Mouse (Mus musculus): Measurements from ENCODE around the gene Map2k7. TPM values are rescaled to one million over a fixed set of nuclear protein-coding genes. Genes with fewer than 3 reads are reported as not detected.

The Map2k7 gene
- polyA plus RNA-seq, 1 experiment from 2014 or later = 16.7 TPM

GRCm38 (mm10) chr8:4257350-4257749 lies 18.8 kb downstream of the Map2k7 start:
- Histone ChIP-seq H3K4me1 (ENCODE audit: control insufficient read depth, insufficient read depth, low read length) (no peaks in the 10 kb centered on the region), H3K36me3 (replicated peaks; ENCODE audit: control insufficient read depth, insufficient read depth, low read depth, low read length) (peaks cover 6% of the 10 kb centered on the region), H3K9ac (replicated peaks; ENCODE audit: low read length) (no peak overlapping the region), H3K9me3 (replicated peaks; ENCODE audit: control insufficient read depth, low read length) (no peaks in the 10 kb centered on the region), H3K27ac (replicated peaks; ENCODE audit: low read depth, low read length) (no peak overlapping the region), H3K4me2 (ENCODE audit: low read depth, low read length) (peak overlapping the region; percentile 74), H3K27me3 (ENCODE audit: control insufficient read depth, insufficient read depth, low read length) (no peaks in the 10 kb centered on the region), H3K4me3 (ENCODE audit: low read depth, low read length) (peak overlapping the region; percentile 88; the same call in 1 of the 2 replicates)
- DNase-seq (ENCODE audit: low spot score) = no peak
- 80% methylated on average over 4 of the region's 4 CpGs for WGBS
- no peak for ATAC-seq (replicated peaks; ENCODE audit: insufficient number of reproducible peaks, low FRiP score, low TSS enrichment, low read depth)

- Histone ChIP-seq H3K36me3 (replicated peaks; ENCODE audit: control insufficient read depth, insufficient read depth, low read depth, low read length) (peaks cover 6% of the 10 kb centered on the region), H3K4me2 (ENCODE audit: low read depth, low read length) (peak overlapping the region; percentile 74)
Observed at GRCm38 (mm10) chr8:4258233-4258632, 19.7 kb downstream of the Map2k7 start.

GRCm38 (mm10) chr8:4258678-4259077 lies 20.1 kb downstream of the Map2k7 start:
- peak overlapping the region; percentile 74 for H3K4me2 ChIP-seq (ENCODE audit: low read depth, low read length)
- DNase-seq (ENCODE audit: low spot score) = peak; percentile 78
- peak overlapping the region; percentile 88 for H3K4me3 ChIP-seq (ENCODE audit: low read depth, low read length)
- peak overlapping the region; percentile 94 for H3K9ac ChIP-seq (replicated peaks; ENCODE audit: low read length)
- H3K9me3 ChIP-seq (replicated peaks; ENCODE audit: control insufficient read depth, low read length) = no peaks in the 10 kb centered on the region
- ATAC-seq (replicated peaks; ENCODE audit: insufficient number of reproducible peaks, low FRiP score, low TSS enrichment, low read depth) = peak; percentile 77
- peaks cover 6% of the 10 kb centered on the region for H3K36me3 ChIP-seq (replicated peaks; ENCODE audit: control insufficient read depth, insufficient read depth, low read depth, low read length)
- WGBS = under 1% methylated on average over 32 of the region's 32 CpGs
- no peaks in the 10 kb centered on the region for H3K4me1 ChIP-seq (ENCODE audit: control insufficient read depth, insufficient read depth, low read length)
- peak overlapping the region; percentile 88 for H3K27ac ChIP-seq (replicated peaks; ENCODE audit: low read depth, low read length)
- no peaks in the 10 kb centered on the region for H3K27me3 ChIP-seq (ENCODE audit: control insufficient read depth, insufficient read depth, low read length)

More at GRCm38 (mm10) chr8:4258233-4258632, 19.7 kb downstream of the Map2k7 start:
- Histone ChIP-seq H3K9ac (replicated peaks; ENCODE audit: low read length) (peak overlapping the region; percentile 94), H3K4me3 (ENCODE audit: low read depth, low read length) (peak overlapping the region; percentile 88), H3K27ac (replicated peaks; ENCODE audit: low read depth, low read length) (peak overlapping the region; percentile 88), H3K9me3 (replicated peaks; ENCODE audit: control insufficient read depth, low read length) (no peaks in the 10 kb centered on the region), H3K27me3 (ENCODE audit: control insufficient read depth, insufficient read depth, low read length) (no peaks in the 10 kb centered on the region), H3K4me1 (ENCODE audit: control insufficient read depth, insufficient read depth, low read length) (no peaks in the 10 kb centered on the region)
- DNase-seq (ENCODE audit: low spot score) = peak; percentile 88
- peak; percentile 58 for ATAC-seq (replicated peaks; ENCODE audit: insufficient number of reproducible peaks, low FRiP score, low TSS enrichment, low read depth)
- WGBS = 3% methylated on average over 35 of the region's 35 CpGs

- WGBS = 7% methylated on average over 28 of the region's 33 CpGs
- ATAC-seq (replicated peaks; ENCODE audit: insufficient number of reproducible peaks, low FRiP score, low TSS enrichment, low read depth) = peak; percentile 92
- no peaks in the 10 kb centered on the region for H3K4me1 ChIP-seq (ENCODE audit: control insufficient read depth, insufficient read depth, low read length)
- H3K36me3 ChIP-seq (replicated peaks; ENCODE audit: control insufficient read depth, insufficient read depth, low read depth, low read length) = peaks cover 6% of the 10 kb centered on the region
- peak within 1 kb of the TSS; percentile 74 for H3K4me2 ChIP-seq (ENCODE audit: low read depth, low read length)
- peak within 1 kb of the TSS; percentile 88 for H3K4me3 ChIP-seq (ENCODE audit: low read depth, low read length)
- H3K9me3 ChIP-seq (replicated peaks; ENCODE audit: control insufficient read depth, low read length) = no peaks in the 10 kb centered on the region
- peak; percentile 95 for DNase-seq (ENCODE audit: low spot score)
- peak within 1 kb of the TSS; percentile 88 for H3K27ac ChIP-seq (replicated peaks; ENCODE audit: low read depth, low read length)
- H3K27me3 ChIP-seq (ENCODE audit: control insufficient read depth, insufficient read depth, low read length) = no peaks in the 10 kb centered on the region
- H3K9ac ChIP-seq (replicated peaks; ENCODE audit: low read length) = peak within 1 kb of the TSS; percentile 94
Observed at GRCm38 (mm10) chr8:4259125-4259804, 20.7 kb downstream of the Map2k7 start, which contains the start of gene Ctxn1. Gene Ctxn1 (minus strand): TSS chr8:4259274.

- 76% methylated on average over 4 of the region's 4 CpGs for WGBS
- ATAC-seq (replicated peaks; ENCODE audit: insufficient number of reproducible peaks, low FRiP score, low TSS enrichment, low read depth) = no peak
Observed at GRCm38 (mm10) chr8:4259805-4260170, 21.2 kb downstream of the Map2k7 start.

GRCm38 (mm10) chr8:4263105-4263791 lies 24.7 kb downstream of the Map2k7 start:
- WGBS = 87% methylated on average over 8 of the region's 8 CpGs
- H3K36me3 ChIP-seq (replicated peaks; ENCODE audit: control insufficient read depth, insufficient read depth, low read depth, low read length) = peaks cover 7% of the 10 kb centered on the region
- ATAC-seq (replicated peaks; ENCODE audit: insufficient number of reproducible peaks, low FRiP score, low TSS enrichment, low read depth) = no peak

More at GRCm38 (mm10) chr8:4259805-4260170, 21.2 kb downstream of the Map2k7 start:
- Histone ChIP-seq H3K27me3 (ENCODE audit: control insufficient read depth, insufficient read depth, low read length) (no peaks in the 10 kb centered on the region), H3K36me3 (replicated peaks; ENCODE audit: control insufficient read depth, insufficient read depth, low read depth, low read length) (peaks cover 6% of the 10 kb centered on the region), H3K4me1 (ENCODE audit: control insufficient read depth, insufficient read depth, low read length) (no peaks in the 10 kb centered on the region), H3K4me3 (ENCODE audit: low read depth, low read length) (no peak overlapping the region), H3K9ac (replicated peaks; ENCODE audit: low read length) (no peak overlapping the region), H3K9me3 (replicated peaks; ENCODE audit: control insufficient read depth, low read length) (no peaks in the 10 kb centered on the region), H3K27ac (replicated peaks; ENCODE audit: low read depth, low read length) (no peak overlapping the region), H3K4me2 (ENCODE audit: low read depth, low read length) (no peak overlapping the region)
- no peak for DNase-seq (ENCODE audit: low spot score)

GRCm38 (mm10) chr8:4265160-4265914 lies 26.8 kb downstream of the Map2k7 start:
- no peak for ATAC-seq (replicated peaks; ENCODE audit: insufficient number of reproducible peaks, low FRiP score, low TSS enrichment, low read depth)
- Histone ChIP-seq H3K4me3 (ENCODE audit: low read depth, low read length) (no peak overlapping the region), H3K9me3 (replicated peaks; ENCODE audit: control insufficient read depth, low read length) (no peaks in the 10 kb centered on the region), H3K4me2 (ENCODE audit: low read depth, low read length) (no peak overlapping the region), H3K27me3 (ENCODE audit: control insufficient read depth, insufficient read depth, low read length) (no peaks in the 10 kb centered on the region), H3K4me1 (ENCODE audit: control insufficient read depth, insufficient read depth, low read length) (no peaks in the 10 kb centered on the region), H3K36me3 (replicated peaks; ENCODE audit: control insufficient read depth, insufficient read depth, low read depth, low read length) (peaks cover 7% of the 10 kb centered on the region), H3K27ac (replicated peaks; ENCODE audit: low read depth, low read length) (no peak overlapping the region), H3K9ac (replicated peaks; ENCODE audit: low read length) (no peak overlapping the region)
- no peak for DNase-seq (ENCODE audit: low spot score)
- WGBS = 89% methylated on average over 15 of the region's 15 CpGs

More at GRCm38 (mm10) chr8:4263105-4263791, 24.7 kb downstream of the Map2k7 start:
- H3K27ac ChIP-seq (replicated peaks; ENCODE audit: low read depth, low read length) = no peak overlapping the region
- no peaks in the 10 kb centered on the region for H3K9me3 ChIP-seq (replicated peaks; ENCODE audit: control insufficient read depth, low read length)
- DNase-seq (ENCODE audit: low spot score) = no peak
- H3K4me2 ChIP-seq (ENCODE audit: low read depth, low read length) = no peak overlapping the region
- no peak overlapping the region for H3K9ac ChIP-seq (replicated peaks; ENCODE audit: low read length)
- no peaks in the 10 kb centered on the region for H3K27me3 ChIP-seq (ENCODE audit: control insufficient read depth, insufficient read depth, low read length)
- H3K4me3 ChIP-seq (ENCODE audit: low read depth, low read length) = no peak overlapping the region
- H3K4me1 ChIP-seq (ENCODE audit: control insufficient read depth, insufficient read depth, low read length) = no peaks in the 10 kb centered on the region
